Mouse (Mus musculus) c-Kit-negative CD71-positive TER-119-positive erythroid progenitor cells, embryonic 14.5 days (primary cell): Measurements from ENCODE around the gene Tha1.
A peak's percentile ranks its signal among the peaks of the same experiment; 100 is the strongest.

Source experiments
- DNase-seq: peaks from one replicate; pipeline ENCODE4 v3.0.0-alpha.2; 2013; ENCODE audit warnings: low read depth, low spot score

Tha1 gene

DNA sequence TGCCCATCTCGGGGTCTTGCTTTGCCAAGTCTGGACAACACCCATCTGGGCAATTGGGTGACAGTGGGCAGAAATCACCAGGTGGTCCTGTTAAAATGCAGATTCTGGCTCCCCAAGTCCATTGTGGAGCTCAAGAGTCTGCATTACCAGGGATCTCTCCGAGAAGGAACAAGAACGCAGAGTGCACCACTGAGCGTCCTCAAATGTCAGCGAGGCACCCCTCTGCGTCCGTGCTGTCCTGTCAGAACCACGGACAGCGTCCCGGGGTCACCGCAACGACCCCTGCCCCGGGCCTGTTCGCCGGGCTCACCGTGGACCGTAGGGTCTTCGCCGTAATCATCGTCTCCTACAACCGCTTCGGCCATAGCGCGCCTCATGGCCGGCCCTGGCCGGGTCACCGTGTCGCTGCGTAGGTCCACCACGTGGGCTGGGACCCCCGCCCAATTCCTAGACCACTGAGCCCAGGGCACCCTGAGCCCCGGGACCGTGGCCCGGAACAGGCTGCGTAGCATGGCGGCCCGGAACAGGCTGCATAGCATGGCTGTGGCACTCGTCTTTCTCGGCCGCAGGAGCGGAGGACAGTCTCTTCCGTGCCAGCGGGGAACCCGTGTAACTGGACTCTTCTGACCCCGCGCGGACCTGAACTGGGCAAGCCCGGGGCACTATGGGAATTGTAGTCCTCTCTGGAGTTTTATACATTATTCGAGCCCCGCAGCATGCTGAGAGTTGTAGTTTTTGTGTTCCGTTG is at the start of gene Tha1:
Gene Tha1 (minus strand): TSS at position 621 of the 748 bp plus-strand sequence.
- DNase-seq: no peak

DNA sequence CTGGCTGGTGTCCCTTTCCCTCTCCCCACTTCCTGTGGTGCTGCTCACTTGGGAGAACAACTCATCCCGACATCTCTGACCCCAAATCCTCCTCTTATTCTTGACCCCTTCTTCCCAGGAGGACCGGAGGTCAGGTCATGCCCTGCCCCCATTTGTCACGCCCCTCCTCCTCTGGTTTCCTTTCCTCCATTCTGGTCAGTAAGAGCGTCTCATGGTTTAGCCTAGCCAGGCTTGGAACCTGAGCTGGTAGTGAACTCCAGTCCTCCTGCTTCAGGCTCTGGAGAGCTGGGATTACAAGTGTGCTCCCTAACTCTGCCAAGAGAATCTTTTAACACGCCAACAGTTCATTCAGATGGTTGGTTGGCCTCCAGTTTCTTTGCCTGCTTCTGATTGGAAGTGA is 45.9 kb upstream of the Tha1 start:
- no peak for DNase-seq

DNA sequence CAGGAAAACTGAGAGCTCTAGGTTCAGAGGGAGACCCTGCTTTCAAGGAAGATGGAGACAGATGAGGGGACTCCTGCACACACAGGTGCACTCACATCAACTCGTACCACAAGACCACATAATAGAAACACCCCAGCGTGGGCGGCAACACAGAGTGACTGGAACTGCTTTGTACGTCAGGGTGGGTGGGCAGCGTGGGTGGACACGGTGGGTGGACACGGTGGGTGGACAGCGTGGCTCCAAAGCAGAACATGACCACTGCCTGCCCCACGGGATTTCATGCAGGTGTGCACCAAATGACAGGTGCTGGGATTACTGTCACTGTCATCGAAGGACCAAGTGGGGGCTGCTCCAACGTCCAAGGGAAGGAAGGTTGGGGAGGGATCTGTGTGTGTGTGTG is 45.3 kb upstream of the Tha1 start:
- DNase-seq: no peak

GRCm38 (mm10) chr11:117915837-117916236 is 42.6 kb upstream of the Tha1 start:
- DNase-seq: no peak

DNA sequence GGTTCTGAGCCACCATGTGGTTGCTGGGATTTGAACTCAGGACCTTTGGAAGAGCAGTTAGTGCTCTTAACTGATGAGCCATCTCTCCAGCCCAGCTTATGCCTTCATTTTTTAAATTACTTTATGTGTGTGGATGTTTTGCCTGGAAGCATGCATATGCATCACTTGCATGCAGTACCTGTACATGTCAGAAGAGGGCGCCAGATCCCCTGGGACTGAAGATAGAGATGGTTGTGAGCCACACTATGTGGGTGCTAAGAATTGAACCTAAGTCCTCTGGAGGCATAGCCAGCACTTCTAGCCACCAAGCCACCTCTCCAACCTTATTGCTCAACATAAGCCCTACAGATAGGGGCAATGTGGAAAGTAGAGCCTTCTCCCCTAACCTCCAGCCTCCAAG is 42.1 kb upstream of the Tha1 start:
- DNase-seq: peak; percentile 29

DNA sequence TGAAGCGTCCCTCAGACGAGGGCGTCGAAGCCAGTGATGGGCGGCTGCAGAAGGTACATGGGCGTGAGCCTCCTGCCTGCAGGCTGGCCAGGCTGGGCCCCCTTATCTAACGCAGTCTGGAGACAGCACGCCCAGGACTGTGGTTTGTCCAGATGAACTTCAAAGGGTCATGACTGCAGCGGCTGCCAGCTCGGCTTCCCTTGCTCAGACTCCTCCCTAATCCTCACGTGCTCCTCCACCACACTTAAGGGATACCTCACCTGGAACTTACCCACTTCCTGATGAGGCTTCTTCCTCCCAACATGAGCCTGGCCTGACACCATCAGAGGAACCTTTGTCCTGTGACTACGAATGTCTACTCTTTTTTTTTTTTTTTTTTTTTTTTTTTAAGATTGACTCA is 41.2 kb upstream of the Tha1 start:
- peak; percentile 60 for DNase-seq

DNA sequence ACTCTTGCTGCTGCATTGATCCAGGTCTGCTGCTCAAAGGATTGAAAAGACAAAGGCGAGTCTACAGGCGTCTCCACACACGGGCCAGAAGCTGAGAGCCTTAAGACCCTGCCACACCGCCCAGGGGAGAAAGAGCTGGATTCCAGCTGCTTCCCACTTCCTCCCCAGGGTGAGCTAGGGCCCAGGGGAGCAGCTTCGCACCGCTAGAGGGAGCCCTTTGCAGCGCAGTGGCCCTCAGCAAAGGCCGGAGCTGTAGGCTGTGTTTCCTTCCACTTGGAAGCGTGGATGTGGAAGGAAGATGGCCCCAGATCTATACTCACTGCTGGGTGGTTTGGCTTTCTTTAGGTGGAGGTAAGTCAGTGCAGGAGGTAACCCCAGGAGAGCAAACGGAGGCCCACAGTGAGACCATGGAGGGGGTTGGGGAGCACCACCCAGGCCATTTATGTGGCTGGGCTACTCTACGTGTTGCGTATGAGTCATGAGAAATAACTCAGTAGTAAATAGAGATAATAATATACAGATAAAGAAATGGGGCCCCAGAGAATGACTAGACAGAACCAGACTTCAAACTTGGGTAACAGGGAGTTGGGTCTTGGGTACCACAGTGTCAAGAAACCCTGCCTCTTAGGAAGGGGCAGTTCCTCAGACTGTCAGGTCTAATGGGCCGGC is 39.5 kb upstream of the Tha1 start:
- peak; percentile 65 for DNase-seq

GRCm38 (mm10) chr11:117909337-117909736 is 36.1 kb upstream of the Tha1 start:
- DNase-seq: no peak

- no peak for DNase-seq
Observed at GRCm38 (mm10) chr11:117904442-117904841, 31.2 kb upstream of the Tha1 start.

DNA sequence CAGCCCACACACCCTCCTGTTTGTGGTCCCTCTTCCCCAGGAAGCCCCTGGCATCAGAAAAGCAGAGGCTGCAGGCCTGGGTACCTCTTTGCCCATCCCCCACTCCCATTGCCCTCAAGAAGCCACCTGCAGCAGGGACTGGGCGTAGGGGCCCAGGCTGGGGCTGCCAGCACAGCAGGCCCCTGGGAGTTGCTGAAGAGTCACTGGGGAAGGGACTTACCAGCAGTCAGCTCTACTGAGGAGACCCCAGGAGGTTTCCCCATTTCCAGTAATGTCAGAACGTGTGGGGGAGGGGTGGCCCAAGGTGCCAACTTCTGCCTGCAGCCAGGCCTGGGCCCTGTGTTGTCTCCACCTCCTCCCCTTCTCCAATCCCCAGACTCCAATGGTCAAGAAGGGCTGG is 29.0 kb upstream of the Tha1 start:
- DNase-seq: no peak

GRCm38 (mm10) chr11:117896533-117896932 is 23.3 kb upstream of the Tha1 start:
- DNase-seq: no peak

GRCm38 (mm10) chr11:117894676-117895075 is 21.4 kb upstream of the Tha1 start:
- no peak for DNase-seq

DNA sequence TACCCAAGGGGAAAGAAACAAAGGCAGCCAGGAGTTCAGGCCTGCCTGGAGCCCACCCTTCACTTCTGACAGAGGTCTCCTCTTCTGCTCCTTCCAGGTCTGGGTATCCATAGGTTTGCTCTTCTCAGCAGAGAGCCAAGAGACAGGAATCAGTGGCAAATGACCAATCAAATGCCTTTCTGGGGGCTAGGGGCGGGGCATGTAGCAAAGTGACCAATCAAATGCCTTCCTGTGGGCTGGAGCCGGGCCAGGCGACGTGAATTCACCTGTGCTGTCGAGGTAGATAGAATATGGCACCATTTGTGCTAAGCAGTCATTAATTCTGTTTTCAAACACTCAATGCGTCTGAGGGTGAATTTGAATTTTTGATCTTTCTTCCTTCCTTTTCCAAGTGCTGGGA is 18.9 kb upstream of the Tha1 start:
- DNase-seq: no peak

DNA sequence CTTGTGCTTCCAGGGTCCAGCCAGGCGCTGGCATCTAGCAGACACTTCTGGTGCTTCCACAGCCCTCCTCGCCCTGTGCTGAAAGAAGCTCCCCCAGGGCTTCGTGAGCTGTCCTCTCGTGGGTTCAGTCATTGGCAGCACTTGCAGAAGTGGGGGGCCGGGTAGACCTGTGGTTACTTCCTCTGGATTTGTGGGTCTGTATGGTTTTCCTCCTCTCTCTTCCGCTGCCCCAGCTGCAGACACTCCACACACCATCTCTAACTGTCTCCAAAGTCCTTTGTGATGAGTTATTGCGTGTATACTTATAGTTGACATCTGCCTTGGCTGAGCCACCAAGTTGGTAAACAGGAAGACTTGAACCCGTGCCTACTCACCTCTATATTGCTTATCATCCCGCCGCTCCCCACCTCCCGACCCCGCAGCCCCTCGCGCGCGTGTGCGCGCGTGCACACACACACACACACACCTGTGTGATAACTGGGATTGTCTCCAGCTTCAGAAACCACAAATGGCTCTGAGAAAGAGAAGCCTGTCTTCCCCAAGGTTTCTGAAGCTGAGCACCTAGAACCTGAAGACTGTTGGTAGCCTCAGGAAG is 18.4 kb upstream of the Tha1 start:
- DNase-seq: no peak

DNA sequence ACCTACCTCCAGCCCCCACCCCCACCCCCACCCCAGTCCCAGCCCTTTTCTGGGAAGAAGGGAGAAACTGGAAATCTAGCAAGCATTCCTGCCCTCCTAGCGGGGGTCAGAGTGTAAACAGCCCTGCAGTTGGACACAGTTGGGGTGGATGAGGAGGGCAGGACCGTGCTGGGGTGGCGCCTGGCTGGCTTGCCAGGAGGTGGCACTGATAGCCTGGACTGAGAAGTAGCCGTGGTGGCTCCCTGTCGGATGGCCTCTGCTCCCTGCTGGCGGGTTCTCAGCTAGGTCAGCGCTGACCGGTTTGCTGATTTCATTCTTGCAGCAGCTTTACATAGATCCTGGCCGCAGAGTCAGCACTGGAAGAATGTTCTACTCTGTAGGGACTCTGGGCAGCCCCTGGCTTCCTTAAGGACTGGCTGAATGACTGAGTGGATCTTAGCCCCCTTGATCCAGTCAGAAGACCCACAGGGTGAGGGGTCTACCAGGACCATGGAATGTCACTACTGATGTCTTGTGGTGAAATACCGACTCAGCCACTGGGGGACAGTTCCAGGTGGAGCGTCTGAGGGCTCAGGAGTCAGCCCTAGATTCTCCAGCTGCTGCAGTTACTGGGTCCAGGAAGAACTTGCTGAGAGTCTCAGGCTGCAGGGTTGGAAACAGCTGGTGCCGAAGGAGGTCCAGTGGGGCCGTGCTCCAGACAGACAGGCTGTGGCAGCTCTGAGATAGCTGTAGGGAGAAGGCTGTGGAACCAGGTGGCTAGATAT is 17.4 kb upstream of the Tha1 start:
- no peak for DNase-seq

DNA sequence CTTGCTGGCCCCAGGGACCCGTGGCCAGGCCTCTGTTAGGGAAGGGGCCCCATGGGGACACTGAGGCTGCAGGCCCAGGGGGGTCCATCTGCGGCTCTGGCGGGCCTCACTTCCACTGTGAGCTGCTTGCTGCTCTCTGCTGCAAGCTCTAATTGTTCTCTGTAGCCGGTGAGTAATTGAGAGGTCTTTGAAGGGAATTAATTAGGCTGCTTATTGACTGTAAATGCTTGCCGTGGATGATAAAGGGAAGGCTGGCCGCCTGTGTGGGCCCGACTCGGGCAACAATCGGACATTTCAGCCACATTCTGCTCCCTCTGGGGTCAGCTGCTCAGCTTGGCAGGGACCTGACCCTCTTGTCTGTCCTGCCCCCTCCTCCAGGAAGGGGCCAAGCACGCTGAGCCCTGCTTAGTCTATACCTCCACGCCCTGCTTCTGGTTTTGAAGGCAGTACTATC is 16.6 kb upstream of the Tha1 start:
- no peak for DNase-seq

DNA sequence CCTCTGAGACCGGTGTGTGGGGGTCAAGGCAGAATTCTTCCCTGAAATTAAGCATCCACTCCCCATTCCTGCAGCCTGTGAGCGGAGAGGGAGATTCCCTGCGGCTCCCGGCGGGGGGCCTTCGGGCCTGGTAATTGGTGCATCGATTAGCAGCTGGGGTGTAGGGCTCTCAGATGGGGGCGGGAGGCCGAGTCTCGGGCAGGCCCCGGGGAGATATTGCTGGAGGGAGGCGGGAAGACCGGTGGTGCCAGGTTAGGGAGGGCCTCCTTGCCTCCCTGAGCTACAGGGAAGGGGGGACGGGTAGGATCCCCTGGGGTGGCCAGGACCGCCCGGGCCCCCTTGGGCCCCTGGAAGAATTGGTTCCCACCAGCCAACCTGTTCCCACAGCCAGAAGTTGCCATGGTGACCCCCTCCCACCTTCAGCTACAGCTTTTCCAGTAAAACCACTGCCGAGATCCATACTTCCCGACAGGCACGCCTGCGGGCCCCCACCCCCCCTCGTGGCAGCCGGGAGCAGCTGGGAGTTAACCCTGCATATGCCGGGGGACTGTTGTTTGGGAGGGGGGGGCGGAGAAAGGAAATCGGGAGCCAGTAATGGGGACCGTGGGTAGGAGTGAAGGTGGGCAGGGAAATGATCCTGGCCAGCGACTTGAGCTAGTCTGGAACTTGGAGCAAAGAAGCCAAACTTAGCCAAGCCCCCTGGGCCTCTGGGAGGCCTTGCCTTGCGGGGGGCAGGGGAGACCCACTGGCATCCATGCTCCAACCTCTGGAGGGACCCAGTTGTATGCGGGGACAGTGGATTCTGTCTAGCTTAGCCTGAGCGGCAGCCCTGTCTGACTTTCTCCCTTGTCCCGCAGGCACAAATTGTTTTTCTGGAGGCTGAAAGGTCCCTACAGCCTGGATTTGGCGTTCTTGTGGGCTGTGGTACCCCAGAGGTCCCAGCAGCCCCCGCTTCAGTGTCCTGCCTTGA is 15.9 kb upstream of the Tha1 start:
- DNase-seq: no peak

- no peak for DNase-seq
Observed at GRCm38 (mm10) chr11:117888168-117888852, 15.0 kb upstream of the Tha1 start.

GRCm38 (mm10) chr11:117886000-117886399 is 12.7 kb upstream of the Tha1 start:
- DNase-seq: no peak

GRCm38 (mm10) chr11:117882208-117882607 is 8.9 kb upstream of the Tha1 start:
- no peak for DNase-seq
